Comparison of ENCODE assay signal across 1 mouse cellular context in the genomic region with DNA sequence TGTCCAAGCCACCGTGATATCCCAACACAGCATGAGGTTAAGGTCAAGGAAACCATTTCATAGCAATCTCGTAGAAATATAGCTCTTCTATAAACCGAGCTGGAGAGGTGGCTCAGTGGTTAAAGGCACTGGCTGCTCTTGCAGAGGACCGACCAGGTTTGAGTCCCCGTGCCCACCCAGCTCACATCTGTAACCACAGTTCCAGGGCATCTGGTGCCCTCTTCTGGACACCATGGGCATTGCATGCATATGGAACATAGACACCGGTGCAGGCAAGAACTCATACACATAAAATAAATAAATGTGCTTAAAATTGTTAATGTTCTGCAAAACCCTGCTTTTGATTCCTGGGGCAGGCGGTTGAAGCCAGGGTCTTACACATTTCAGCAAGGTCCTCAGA.
TF ChIP-seq lines count a peak whose summit lies in the region.

No protein-coding gene starts in this region.

TF ChIP-seq in CH12.LX, 34 proteins besides CTCF, POLR2A, EP300 and RAD21:
- no peak for TF ChIP-seq MEF2A (IDR thresholded peaks at IDR 0.05; ENCODE audit: borderline replicate concordance, low read depth, low read length)
- peak; percentile 67 for TF ChIP-seq SMC3 (IDR thresholded peaks at IDR 0.05; ENCODE audit: low read depth, low read length)
TF ChIP-seq in CH12.LX: peak in this region for 1.
